Mouse (Mus musculus): Measurements from ENCODE around the gene Olfr1286. TPM values are rescaled to one million over a fixed set of nuclear protein-coding genes. Genes with fewer than 3 reads are reported as not detected.

Gene Olfr1286
- not detected in 2 replicates for polyA plus RNA-seq (2012; ENCODE audit: insufficient read depth, insufficient read length, missing spikeins)

DNA sequence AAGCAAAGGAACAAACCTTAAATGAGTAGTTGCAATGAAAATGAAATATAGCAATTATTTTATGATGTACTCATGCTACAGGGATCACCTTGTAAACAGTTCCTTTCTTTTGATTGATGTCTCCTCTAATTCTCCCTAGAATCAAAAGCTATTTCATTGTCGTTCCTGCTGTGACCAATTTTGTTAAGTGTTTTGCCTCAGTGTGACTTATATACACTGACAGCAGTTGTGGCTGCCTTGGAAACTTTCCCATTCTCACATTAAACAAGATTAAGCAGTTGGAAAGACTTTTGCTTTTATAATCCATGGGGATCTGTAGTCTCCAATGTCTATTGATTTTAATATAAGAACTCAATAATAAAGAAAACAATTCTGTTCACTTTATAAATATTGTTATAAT, at the start of gene Olfr1286:
Olfr1286 (minus strand) TSS at position 185 of the 400 bp plus-strand sequence.
- H3K4me3 ChIP-seq (ENCODE audit: insufficient read depth, low read length) = no peak within 1 kb of the TSS
- no peak within 1 kb of the TSS for H3K27ac ChIP-seq (ENCODE audit: insufficient read depth, low read depth, low read length)
- H3K4me1 ChIP-seq (ENCODE audit: control insufficient read depth, insufficient read depth, low read length) = no peaks in the 10 kb centered on the region
- no peak for TF ChIP-seq CTCF (IDR thresholded peaks at IDR 0.05; ENCODE audit: low read depth, low read length)
- TF ChIP-seq POLR2A (IDR thresholded peaks at IDR 0.05; ENCODE audit: borderline replicate concordance, low read depth, low read length) = no peak

- TF ChIP-seq POLR2A (IDR thresholded peaks at IDR 0.05; ENCODE audit: borderline replicate concordance, low read depth, low read length) (no peak), CTCF (IDR thresholded peaks at IDR 0.05; ENCODE audit: low read depth, low read length) (no peak)
- Histone ChIP-seq H3K27ac (ENCODE audit: insufficient read depth, low read depth, low read length) (no peak within 1 kb of the TSS), H3K4me3 (ENCODE audit: insufficient read depth, low read length) (no peak within 1 kb of the TSS), H3K4me1 (ENCODE audit: control insufficient read depth, insufficient read depth, low read length) (no peaks in the 10 kb centered on the region)
These were observed 25.9 kb upstream of the Olfr1286 start, which contains the start of gene Olfr1287 for GRCm38 (mm10) chr2:111448842-111449241. Olfr1287 (plus strand) TSS chr2:111449142.

DNA sequence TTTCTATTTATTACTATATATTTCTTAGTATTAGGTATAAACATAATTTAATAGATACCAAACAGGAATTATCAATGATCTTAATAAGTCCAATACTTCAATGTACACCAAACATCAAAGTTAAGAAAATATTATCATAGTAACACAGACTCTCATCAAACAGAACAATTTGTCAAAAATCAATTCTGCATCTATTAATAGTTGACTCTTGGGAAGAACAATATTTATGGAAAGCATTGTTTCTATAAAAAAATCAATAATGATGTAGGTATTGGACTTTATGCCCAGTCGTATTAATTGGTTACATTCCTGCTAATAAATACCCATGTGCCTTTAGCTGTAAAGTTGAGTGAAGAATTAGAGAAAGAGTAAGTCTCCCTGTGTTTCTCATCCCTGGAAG, 47.7 kb downstream of the Olfr1286 start, which contains the start of gene Olfr1284:
Olfr1284 (plus strand) TSS at position 301 of the 400 bp plus-strand sequence.
- no peak within 1 kb of the TSS for H3K27ac ChIP-seq (ENCODE audit: insufficient read depth, low read depth, low read length)
- no peaks in the 10 kb centered on the region for H3K4me1 ChIP-seq (ENCODE audit: control insufficient read depth, insufficient read depth, low read length)
- TF ChIP-seq CTCF (IDR thresholded peaks at IDR 0.05; ENCODE audit: low read depth, low read length) (no peak), POLR2A (IDR thresholded peaks at IDR 0.05; ENCODE audit: borderline replicate concordance, low read depth, low read length) (no peak)
- H3K4me3 ChIP-seq (ENCODE audit: insufficient read depth, low read length) = no peak within 1 kb of the TSS

Other genes starting within 250 kb of the Olfr1286 start
- not detected in 2 replicates for gene 4930430A15Rik, start 193.5 kb downstream of the Olfr1286 start, polyA plus RNA-seq (2012; ENCODE audit: insufficient read depth, insufficient read length, missing spikeins)
- not detected in 2 replicates for gene Olfr1275, start 187.8 kb downstream of the Olfr1286 start, polyA plus RNA-seq (2012; ENCODE audit: insufficient read depth, insufficient read length, missing spikeins)
- gene Olfr1276, start 168.6 kb downstream of the Olfr1286 start, polyA plus RNA-seq (2012; ENCODE audit: insufficient read depth, insufficient read length, missing spikeins) = not detected in 2 replicates
- 0.13 TPM in 1 of 2 replicates, not detected in the other for gene Olfr1277, start 149.0 kb downstream of the Olfr1286 start, polyA plus RNA-seq (2012; ENCODE audit: insufficient read depth, insufficient read length, missing spikeins)
- gene Olfr1278, start 133.0 kb downstream of the Olfr1286 start, polyA plus RNA-seq (2012; ENCODE audit: insufficient read depth, insufficient read length, missing spikeins) = not detected in 2 replicates
- gene Olfr1279, start 122.5 kb downstream of the Olfr1286 start, polyA plus RNA-seq (2012; ENCODE audit: insufficient read depth, insufficient read length, missing spikeins) = not detected in 2 replicates
- gene Olfr1280, start 109.1 kb downstream of the Olfr1286 start, polyA plus RNA-seq (2012; ENCODE audit: insufficient read depth, insufficient read length, missing spikeins) = not detected in 2 replicates
- 0.16 TPM in 1 of 2 replicates, not detected in the other for gene Olfr1281, start 96.6 kb downstream of the Olfr1286 start, polyA plus RNA-seq (2012; ENCODE audit: insufficient read depth, insufficient read length, missing spikeins)
- gene Olfr1282, start 87.0 kb downstream of the Olfr1286 start, polyA plus RNA-seq (2012; ENCODE audit: insufficient read depth, insufficient read length, missing spikeins) = not detected in 2 replicates
- gene Olfr1283, start 56.3 kb downstream of the Olfr1286 start, polyA plus RNA-seq (2012; ENCODE audit: insufficient read depth, insufficient read length, missing spikeins) = not detected in 2 replicates
- gene Olfr1284, start 47.6 kb downstream of the Olfr1286 start, polyA plus RNA-seq (2012; ENCODE audit: insufficient read depth, insufficient read length, missing spikeins) = not detected in 2 replicates
- not detected in 2 replicates for gene Olfr1287, start 26.0 kb upstream of the Olfr1286 start, polyA plus RNA-seq (2012; ENCODE audit: insufficient read depth, insufficient read length, missing spikeins)
- gene Olfr1288, start 51.0 kb upstream of the Olfr1286 start, polyA plus RNA-seq (2012; ENCODE audit: insufficient read depth, insufficient read length, missing spikeins) = not detected in 2 replicates
- gene Olfr1289, start 57.7 kb upstream of the Olfr1286 start, polyA plus RNA-seq (2012; ENCODE audit: insufficient read depth, insufficient read length, missing spikeins) = not detected in 2 replicates
- gene Olfr1290, start 70.7 kb upstream of the Olfr1286 start, polyA plus RNA-seq (2012; ENCODE audit: insufficient read depth, insufficient read length, missing spikeins) = not detected in 2 replicates
- not detected in 2 replicates for gene Olfr1291-ps1, start 74.1 kb upstream of the Olfr1286 start, polyA plus RNA-seq (2012; ENCODE audit: insufficient read depth, insufficient read length, missing spikeins)
- not detected in 2 replicates for gene Olfr1293-ps, start 102.1 kb upstream of the Olfr1286 start, polyA plus RNA-seq (2012; ENCODE audit: insufficient read depth, insufficient read length, missing spikeins)
- gene Olfr1294, start 117.2 kb upstream of the Olfr1286 start, polyA plus RNA-seq (2012; ENCODE audit: insufficient read depth, insufficient read length, missing spikeins) = not detected in 2 replicates
- not detected in 2 replicates for gene Olfr1295, start 146.6 kb upstream of the Olfr1286 start, polyA plus RNA-seq (2012; ENCODE audit: insufficient read depth, insufficient read length, missing spikeins)
- gene Olfr1297, start 203.4 kb upstream of the Olfr1286 start, polyA plus RNA-seq (2012; ENCODE audit: insufficient read depth, insufficient read length, missing spikeins) = 0.33 TPM in 1 of 2 replicates, not detected in the other
- not detected in 2 replicates for gene Olfr1298, start 226.1 kb upstream of the Olfr1286 start, polyA plus RNA-seq (2012; ENCODE audit: insufficient read depth, insufficient read length, missing spikeins)
- not detected in 2 replicates for gene Olfr1299, start 238.3 kb upstream of the Olfr1286 start, polyA plus RNA-seq (2012; ENCODE audit: insufficient read depth, insufficient read length, missing spikeins)